Comparison of ENCODE assay signal across 9 mouse cellular contexts in the genomic region with DNA sequence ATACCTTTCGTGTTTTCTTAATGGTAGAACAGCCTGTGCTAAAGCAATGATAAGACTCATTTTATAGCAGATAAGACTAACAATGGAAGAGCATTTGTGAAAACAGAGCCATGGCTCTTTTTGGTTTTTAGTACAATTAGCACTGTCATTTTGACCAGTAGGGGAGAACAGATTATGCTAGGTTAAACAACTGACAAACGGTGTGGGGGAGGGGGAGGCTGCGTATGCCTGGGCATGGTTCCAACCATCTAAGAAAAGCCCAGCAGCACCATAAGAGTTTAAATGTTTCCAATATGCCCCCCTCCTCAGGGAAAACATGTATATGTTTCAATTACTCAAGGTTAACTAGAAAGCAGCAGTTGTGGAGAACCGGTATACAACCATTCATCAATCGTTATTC.
DNase-seq lines count a peak whose midpoint lies in the region; ATAC-seq and TF ChIP-seq lines count a peak whose summit lies in the region.
"Had no signal": no experiment of that assay in that cellular context is flagged by ENCODE, and none has a peak within 500 bp of the region (broad histone marks: within the 10 kb centered on the region; RNA-seq: fewer than 3 reads in every experiment).

No protein-coding gene starts in this region.

- no peaks in the 10 kb centered on the region for H3K9me3 ChIP-seq in embryonic facial prominence, embryonic 11.5 days (replicated peaks; ENCODE audit: control insufficient read depth, low read length)
- no peaks in the 10 kb centered on the region for H3K9me3 ChIP-seq in embryonic facial prominence, embryonic 10.5 days
- H3K9me3 ChIP-seq: midbrain, embryonic 12.5 days had no signal

- H3K27me3 ChIP-seq in embryonic facial prominence, embryonic 11.5 days (ENCODE audit: control insufficient read depth, insufficient read depth, low read length): no peaks in the 10 kb centered on the region
- H3K27me3 ChIP-seq in embryonic facial prominence, embryonic 10.5 days (replicated peaks; ENCODE audit: low read depth, poor library complexity, severe bottlenecking): no peaks in the 10 kb centered on the region
- H3K27me3 ChIP-seq: midbrain, embryonic 12.5 days had no signal

- no peak overlapping the region for H3K27ac ChIP-seq in embryonic facial prominence, embryonic 11.5 days (replicated peaks; ENCODE audit: low read depth, low read length)
- no peak overlapping the region for H3K27ac ChIP-seq in embryonic facial prominence, embryonic 10.5 days (replicated peaks)
- no peak overlapping the region; the same call in 1 of the 2 replicates for H3K27ac ChIP-seq in left cerebral cortex, adult 2 months
- H3K27ac ChIP-seq: midbrain, embryonic 12.5 days had no signal

- H3K36me3 ChIP-seq in embryonic facial prominence, embryonic 11.5 days (replicated peaks; ENCODE audit: control insufficient read depth, insufficient read depth, low read depth, low read length): no peaks in the 10 kb centered on the region
- no peaks in the 10 kb centered on the region for H3K36me3 ChIP-seq in embryonic facial prominence, embryonic 10.5 days (replicated peaks)
- H3K36me3 ChIP-seq: midbrain, embryonic 12.5 days had no signal

- DNase-seq in embryonic facial prominence, embryonic 11.5 days (ENCODE audit: low spot score): peak; percentile 12
- no peak for DNase-seq in embryonic facial prominence, embryonic 10.5 days (ENCODE audit: low spot score)
- no peak for DNase-seq in left cerebral cortex, adult 2 months (ENCODE audit: extremely low spot score in 1 of 2, low spot score in 2 of 2)
- DNase-seq in left cerebral cortex, adult 11 months (ENCODE audit: low spot score): no peak
- peak; percentile 52 for DNase-seq in brain, adult 2 months (ENCODE audit: low read depth, low spot score)
- peak; percentile 40 to 46 for DNase-seq in layer of hippocampus, postnatal 36 days
- DNase-seq in thymus, postnatal 0 days (ENCODE audit: low spot score): no peak
- no peak for DNase-seq in thymus, adult 18-20 months

- intact Hi-C loops in left cerebral cortex, adult 2 months (cut with DNase I): loop anchor here (10.0 kb wide), 1 partner anchor 303 kb away; no protein-coding TSS in a partner anchor

- 71% methylated on average over 5 of the region's 5 CpGs for WGBS in embryonic facial prominence, embryonic 11.5 days
- 82% methylated on average over 5 of the region's 5 CpGs for WGBS in embryonic facial prominence, embryonic 10.5 days

- ATAC-seq in embryonic facial prominence, embryonic 11.5 days (replicated peaks; ENCODE audit: insufficient number of reproducible peaks, low FRiP score, low TSS enrichment, low read depth): no peak

- TF ChIP-seq CTCF in left cerebral cortex, adult 2 months (IDR thresholded peaks at IDR 0.05): peak; percentile 19

- H3K4me3 ChIP-seq in embryonic facial prominence, embryonic 11.5 days (ENCODE audit: low read depth, low read length): no peak overlapping the region
- H3K4me3 ChIP-seq in embryonic facial prominence, embryonic 10.5 days: no peak overlapping the region
- no peak overlapping the region for H3K4me3 ChIP-seq in left cerebral cortex, adult 2 months
- H3K4me3 ChIP-seq: midbrain, embryonic 12.5 days had no signal

- H3K9ac ChIP-seq in embryonic facial prominence, embryonic 11.5 days (replicated peaks; ENCODE audit: low read length): no peak overlapping the region
- H3K9ac ChIP-seq: midbrain, embryonic 12.5 days had no signal

- H3K4me2 ChIP-seq in embryonic facial prominence, embryonic 11.5 days (ENCODE audit: low read depth, low read length): no peak overlapping the region
- H3K4me2 ChIP-seq: midbrain, embryonic 12.5 days had no signal

- no peaks in the 10 kb centered on the region for H3K4me1 ChIP-seq in embryonic facial prominence, embryonic 11.5 days (ENCODE audit: control insufficient read depth, insufficient read depth, low read length)
- H3K4me1 ChIP-seq in embryonic facial prominence, embryonic 10.5 days: peaks cover 21% of the 10 kb centered on the region

Comparison
In these comparisons a context has a peak if more than half of its experiments do, and no peak if none do; other contexts are left out.
1. DNase-seq: peak in embryonic facial prominence, embryonic 11.5 days (single experiment), brain, adult 2 months (single experiment) and layer of hippocampus, postnatal 36 days (2 of 2); none in embryonic facial prominence, embryonic 10.5 days (single experiment), left cerebral cortex, adult 2 months (0 of 2), left cerebral cortex, adult 11 months (single experiment), thymus, postnatal 0 days (single experiment) and thymus, adult 18-20 months (0 of 2).